Mouse (Mus musculus) thymus, postnatal 10 days (tissue): ENCODE results near the gene Olfr1238.

Source experiments
- DNase-seq, 2 experiments: peaks; one replicate each; pipeline ENCODE4 v3.0.0; 2021; ENCODE audit warnings: low spot score in 2 of 2

The Olfr1238 gene

GRCm38 (mm10) chr2:89409576-89409975 is at the start of gene Olfr1238:
TSS of gene Olfr1238 (minus strand) at chr2:89409676.
- no peak for DNase-seq

GRCm38 (mm10) chr2:89442900-89443299 is 33.4 kb upstream of the Olfr1238 start, which contains the start of gene Olfr1240:
TSS of gene Olfr1240 (minus strand) at chr2:89443000.
- DNase-seq, result no peak

DNA sequence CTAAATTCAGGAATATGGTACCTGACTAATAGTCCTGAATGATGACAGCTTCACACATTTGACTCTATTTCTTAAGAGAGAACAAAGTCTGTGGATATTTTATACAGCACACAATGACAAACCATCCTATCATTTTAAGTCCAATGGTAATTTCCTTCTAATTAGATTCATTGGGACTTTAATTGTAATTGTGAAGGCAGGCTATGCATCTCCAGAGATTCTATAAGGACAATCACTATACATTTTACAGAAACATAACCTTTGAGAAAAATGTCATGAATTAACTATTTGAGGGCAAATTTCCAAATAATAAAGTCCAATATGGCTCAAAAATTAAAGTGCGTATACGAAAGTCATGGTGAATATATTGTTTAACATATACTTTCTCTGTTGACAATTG is 10.8 kb upstream of the Olfr1238 start, which contains the start of gene Olfr1239:
Gene Olfr1239 (minus strand): TSS at position 101 of the 400 bp plus-strand sequence.
- no peak for DNase-seq

GRCm38 (mm10) chr2:89414557-89414956 is 5.1 kb upstream of the Olfr1238 start:
- no peak for DNase-seq

DNA sequence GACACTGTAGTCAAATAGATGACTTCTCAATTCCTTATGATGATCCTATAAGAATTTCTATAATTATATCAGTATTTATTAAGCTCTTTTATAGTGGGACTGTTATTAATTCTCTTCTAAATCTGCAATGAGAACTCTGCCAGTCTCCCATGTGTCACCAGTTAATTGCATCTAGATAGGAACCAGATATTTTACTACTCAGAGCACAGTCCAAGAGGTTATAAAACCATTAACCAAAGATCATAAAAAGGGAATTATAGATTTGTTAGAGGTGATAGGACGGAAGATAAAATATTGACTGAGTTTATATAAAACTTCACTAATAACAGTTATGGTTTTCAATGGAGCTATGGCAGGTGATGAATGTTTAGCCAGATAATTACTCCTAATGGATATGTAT is 8.6 kb downstream of the Olfr1238 start:
- no peak for DNase-seq

DNA sequence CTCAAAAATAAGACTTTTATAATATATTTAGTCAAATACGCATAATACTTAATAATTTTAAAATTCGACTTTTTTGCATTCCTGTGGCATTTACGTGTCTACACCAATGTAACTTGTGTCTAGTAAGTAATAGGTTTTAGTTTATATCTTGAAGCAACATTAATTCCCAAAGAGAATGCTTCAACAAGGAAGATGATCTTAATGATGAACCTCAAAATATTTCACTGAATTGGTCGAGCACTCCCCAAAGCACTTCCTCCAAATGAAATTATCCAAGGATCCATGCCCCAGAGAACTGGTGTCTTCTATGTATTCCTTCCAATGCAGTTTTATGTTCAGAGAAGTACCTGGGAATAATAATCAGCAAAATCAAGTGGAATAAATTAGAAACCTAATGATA is 44.7 kb downstream of the Olfr1238 start, which contains the start of gene Olfr1234:
Gene Olfr1234 (minus strand): TSS at position 101 of the 400 bp plus-strand sequence.
- no peak for DNase-seq
